Mouse (Mus musculus) embryonic facial prominence, embryonic 12.5 days (tissue): Measurements from ENCODE around the gene Sox13. TPM values are rescaled to one million over a fixed set of nuclear protein-coding genes. Genes with fewer than 3 reads are reported as not detected.

Experiments used
- ATAC-seq: fragments of 200-750 bp; cut with Nextera tagmentation; 2 replicates; pipeline ENCODE4 v1.8.0; 2017; ENCODE audit not compliant: insufficient number of reproducible peaks, insufficient read depth, low FRiP score, low TSS enrichment
- H3K27ac ChIP-seq: fragments of 300-500 bp; sonication (generic); 2 replicates; pipeline ENCODE4 v1.5.1; 2016; ENCODE audit warnings: mild to moderate bottlenecking
- H3K27me3 ChIP-seq: fragments of 300-500 bp; sonication (generic); 2 replicates; pipeline ENCODE4 v1.6.1; 2016; ENCODE audit warnings: mild to moderate bottlenecking, moderate library complexity
- H3K36me3 ChIP-seq: fragments of 300-500 bp; sonication (generic); 2 replicates; pipeline ENCODE4 v1.6.1; 2016; ENCODE audit warnings: mild to moderate bottlenecking
- H3K4me1 ChIP-seq: fragments of 300-500 bp; sonication (generic); 2 replicates; pipeline ENCODE4 v1.6.1; 2016
- H3K4me2 ChIP-seq: fragments of 300-500 bp; sonication (generic); replicated peaks from 2 replicates; pipeline ENCODE4 v1.6.1; 2016; ENCODE audit warnings: mild to moderate bottlenecking, moderate library complexity
- H3K4me3 ChIP-seq: fragments of 300-500 bp; sonication (generic); 2 replicates; pipeline ENCODE4 v1.5.1; 2016; ENCODE audit warnings: mild to moderate bottlenecking
- H3K9ac ChIP-seq: fragments of 300-500 bp; sonication (generic); 2 replicates; pipeline ENCODE4 v1.6.1; 2016; ENCODE audit warnings: mild to moderate bottlenecking, moderate library complexity
- H3K9me3 ChIP-seq: fragments of 300-500 bp; sonication (generic); 2 replicates; pipeline ENCODE4 v1.6.1; 2016; ENCODE audit warnings: mild to moderate bottlenecking, moderate library complexity
- WGBS: fragments of 180-500 bp; shearing (Covaris S2); methylation state at CpG from one replicate; pipeline ENCODE4 v1.1.7; 2016; 5-methylcytosine and 5-hydroxymethylcytosine counted together
- polyA plus RNA-seq: library from polyadenylated mRNA; unstranded; fragments of >200 nt; fragmentation: Nextera tagmentation; extraction: Ambion mirVana; gene quantifications from 2 replicates; pipeline ENCODE4 v1.2.1, GENCODE M21; 2016

Gene Sox13
- polyA plus RNA-seq, 1 experiment from 2014 or later = 9.4 TPM

- H3K9me3 ChIP-seq = no peaks in the 10 kb centered on the region
- 71% methylated on average over 5 of the region's 5 CpGs for WGBS
- H3K27ac ChIP-seq = peak overlapping the region; percentile 69
- peak overlapping the region; percentile 39; the same call in 1 of the 2 replicates for H3K9ac ChIP-seq
- no peak overlapping the region for H3K4me3 ChIP-seq
- H3K4me1 ChIP-seq = peaks cover 11% of the 10 kb centered on the region; the same call in 1 of the 2 replicates
- peak overlapping the region; percentile 27; the same call in 1 of the 2 replicates for H3K4me2 ChIP-seq
- H3K27me3 ChIP-seq = no peaks in the 10 kb centered on the region
- ATAC-seq = no peak
- H3K36me3 ChIP-seq = no peaks in the 10 kb centered on the region
Measured at GRCm38 (mm10) chr1:133397094-133397482, 27.1 kb downstream of the Sox13 start.

- Histone ChIP-seq H3K4me1 (peaks cover 11% of the 10 kb centered on the region; the same call in 1 of the 2 replicates), H3K4me3 (no peak overlapping the region), H3K27me3 (no peaks in the 10 kb centered on the region), H3K9me3 (no peaks in the 10 kb centered on the region), H3K9ac (no peak overlapping the region), H3K27ac (no peak overlapping the region), H3K4me2 (no peak overlapping the region), H3K36me3 (no peaks in the 10 kb centered on the region)
- no peak for ATAC-seq
- WGBS = 88% methylated on average over 5 of the region's 5 CpGs
Measured at GRCm38 (mm10) chr1:133396693-133397092, 27.5 kb downstream of the Sox13 start.

- 67% methylated on average over 4 of the region's 4 CpGs for WGBS
- H3K27ac ChIP-seq = no peak overlapping the region
Measured at GRCm38 (mm10) chr1:133394702-133395101, 29.5 kb downstream of the Sox13 start.

GRCm38 (mm10) chr1:133387539-133388268, 36.5 kb downstream of the Sox13 start:
- no peak for ATAC-seq
- WGBS = 64% methylated on average over 19 of the region's 19 CpGs
- Histone ChIP-seq H3K27me3 (no peaks in the 10 kb centered on the region), H3K9ac (no peak overlapping the region), H3K27ac (no peak overlapping the region), H3K36me3 (peaks cover 15% of the 10 kb centered on the region; the same call in 1 of the 2 replicates), H3K9me3 (no peaks in the 10 kb centered on the region), H3K4me1 (peaks cover 5% of the 10 kb centered on the region; the same call in 1 of the 2 replicates), H3K4me2 (no peak overlapping the region), H3K4me3 (no peak overlapping the region)

More at GRCm38 (mm10) chr1:133394702-133395101, 29.5 kb downstream of the Sox13 start:
- peaks cover 11% of the 10 kb centered on the region; the same call in 1 of the 2 replicates for H3K4me1 ChIP-seq
- no peak for ATAC-seq
- H3K27me3 ChIP-seq = no peaks in the 10 kb centered on the region
- H3K4me2 ChIP-seq = no peak overlapping the region
- no peak overlapping the region for H3K4me3 ChIP-seq
- no peaks in the 10 kb centered on the region for H3K9me3 ChIP-seq
- H3K36me3 ChIP-seq = peaks cover 6% of the 10 kb centered on the region; the same call in 1 of the 2 replicates
- no peak overlapping the region for H3K9ac ChIP-seq

DNA sequence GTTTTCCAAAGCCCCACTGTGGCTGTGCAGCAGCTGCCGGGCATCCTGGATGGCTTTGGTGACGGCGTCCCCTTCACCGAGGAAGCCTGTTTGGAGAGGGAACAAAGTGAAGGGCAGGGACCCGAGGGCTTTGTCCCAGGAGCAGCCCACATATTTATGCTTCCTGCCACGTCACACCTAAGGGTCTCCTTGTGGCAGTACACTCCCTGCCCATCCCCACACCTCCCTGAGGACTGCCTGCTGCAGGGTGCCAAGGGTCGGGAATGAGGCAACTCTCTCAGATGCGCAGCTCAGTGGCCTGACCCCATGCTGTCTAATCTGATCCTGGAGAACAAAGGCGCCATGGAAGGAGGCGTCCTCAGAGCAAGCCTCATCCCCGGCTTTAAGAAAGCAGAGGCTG, 38.0 kb downstream of the Sox13 start:
- Histone ChIP-seq H3K9me3 (no peaks in the 10 kb centered on the region), H3K27ac (peak overlapping the region; percentile 1; the same call in 1 of the 2 replicates), H3K36me3 (peaks cover 17% of the 10 kb centered on the region; the same call in 1 of the 2 replicates), H3K4me3 (no peak overlapping the region), H3K9ac (no peak overlapping the region), H3K4me2 (no peak overlapping the region), H3K4me1 (peaks cover 5% of the 10 kb centered on the region; the same call in 1 of the 2 replicates), H3K27me3 (no peaks in the 10 kb centered on the region)
- no peak for ATAC-seq
- WGBS = 50% methylated on average over 11 of the region's 11 CpGs

GRCm38 (mm10) chr1:133385506-133385905, 38.7 kb downstream of the Sox13 start:
- H3K9me3 ChIP-seq = no peaks in the 10 kb centered on the region
- ATAC-seq = no peak
- peaks cover 5% of the 10 kb centered on the region; the same call in 1 of the 2 replicates for H3K4me1 ChIP-seq
- peak overlapping the region; percentile 28; the same call in 1 of the 2 replicates for H3K4me2 ChIP-seq
- 35% methylated on average over 9 of the region's 9 CpGs for WGBS
- H3K36me3 ChIP-seq = peaks cover 15% of the 10 kb centered on the region; the same call in 1 of the 2 replicates
- no peak overlapping the region for H3K4me3 ChIP-seq
- H3K27ac ChIP-seq = no peak overlapping the region
- H3K27me3 ChIP-seq = no peaks in the 10 kb centered on the region
- H3K9ac ChIP-seq = peak overlapping the region; percentile 43

- Histone ChIP-seq H3K4me1 (peaks cover 5% of the 10 kb centered on the region; the same call in 1 of the 2 replicates), H3K4me3 (no peak overlapping the region), H3K9ac (no peak overlapping the region), H3K9me3 (no peaks in the 10 kb centered on the region), H3K4me2 (no peak overlapping the region), H3K27me3 (no peaks in the 10 kb centered on the region), H3K27ac (no peak overlapping the region), H3K36me3 (peaks cover 12% of the 10 kb centered on the region; the same call in 1 of the 2 replicates)
- WGBS = 92% methylated on average over 14 of the region's 14 CpGs
- no peak for ATAC-seq
Measured at GRCm38 (mm10) chr1:133383157-133383783, 40.9 kb downstream of the Sox13 start.

DNA sequence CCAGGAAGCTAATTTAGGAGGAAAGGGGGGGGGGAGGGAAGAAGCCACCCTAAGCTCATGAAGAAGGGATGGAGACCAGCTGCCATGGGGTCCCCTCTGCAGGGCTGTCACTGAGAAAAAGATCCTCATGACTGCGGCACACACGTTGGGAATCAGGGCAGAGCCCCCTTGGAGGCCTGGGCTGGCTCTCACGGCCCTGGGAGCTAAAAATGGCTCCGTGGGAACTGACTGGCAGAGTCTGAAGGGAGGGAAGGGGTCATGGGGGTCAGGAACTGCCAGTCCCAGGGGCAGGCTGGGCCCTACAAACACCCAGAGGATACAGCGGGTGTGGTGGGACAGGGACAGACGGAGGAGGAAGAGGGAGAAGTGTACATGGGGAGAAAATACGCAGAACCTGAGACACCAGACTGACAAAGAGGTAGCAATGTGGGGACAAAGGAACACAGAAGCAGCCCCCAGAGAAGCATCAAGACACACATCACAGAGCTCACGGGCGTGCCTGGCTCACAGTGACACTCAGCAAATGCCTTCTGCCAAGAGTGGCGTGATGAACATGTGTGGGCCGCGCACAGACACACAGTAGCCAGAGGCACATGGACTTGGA, 41.5 kb downstream of the Sox13 start:
- no peak for ATAC-seq
- Histone ChIP-seq H3K4me2 (no peak overlapping the region), H3K27me3 (no peaks in the 10 kb centered on the region), H3K9me3 (no peaks in the 10 kb centered on the region), H3K9ac (no peak overlapping the region; the same call in 1 of the 2 replicates), H3K4me1 (peaks cover 5% of the 10 kb centered on the region; the same call in 1 of the 2 replicates), H3K4me3 (no peak overlapping the region), H3K27ac (no peak overlapping the region), H3K36me3 (peaks cover 12% of the 10 kb centered on the region; the same call in 1 of the 2 replicates)
- 56% methylated on average over 12 of the region's 12 CpGs for WGBS

- 9% methylated on average over 9 of the region's 9 CpGs for WGBS
- Histone ChIP-seq H3K4me3 (no peak overlapping the region), H3K9me3 (no peaks in the 10 kb centered on the region), H3K9ac (no peak overlapping the region), H3K4me2 (no peak overlapping the region), H3K27ac (no peak overlapping the region), H3K36me3 (peaks cover 12% of the 10 kb centered on the region; the same call in 1 of the 2 replicates), H3K4me1 (peaks cover 5% of the 10 kb centered on the region; the same call in 1 of the 2 replicates), H3K27me3 (no peaks in the 10 kb centered on the region)
- ATAC-seq = no peak
Measured at GRCm38 (mm10) chr1:133382008-133382407, 42.2 kb downstream of the Sox13 start.

DNA sequence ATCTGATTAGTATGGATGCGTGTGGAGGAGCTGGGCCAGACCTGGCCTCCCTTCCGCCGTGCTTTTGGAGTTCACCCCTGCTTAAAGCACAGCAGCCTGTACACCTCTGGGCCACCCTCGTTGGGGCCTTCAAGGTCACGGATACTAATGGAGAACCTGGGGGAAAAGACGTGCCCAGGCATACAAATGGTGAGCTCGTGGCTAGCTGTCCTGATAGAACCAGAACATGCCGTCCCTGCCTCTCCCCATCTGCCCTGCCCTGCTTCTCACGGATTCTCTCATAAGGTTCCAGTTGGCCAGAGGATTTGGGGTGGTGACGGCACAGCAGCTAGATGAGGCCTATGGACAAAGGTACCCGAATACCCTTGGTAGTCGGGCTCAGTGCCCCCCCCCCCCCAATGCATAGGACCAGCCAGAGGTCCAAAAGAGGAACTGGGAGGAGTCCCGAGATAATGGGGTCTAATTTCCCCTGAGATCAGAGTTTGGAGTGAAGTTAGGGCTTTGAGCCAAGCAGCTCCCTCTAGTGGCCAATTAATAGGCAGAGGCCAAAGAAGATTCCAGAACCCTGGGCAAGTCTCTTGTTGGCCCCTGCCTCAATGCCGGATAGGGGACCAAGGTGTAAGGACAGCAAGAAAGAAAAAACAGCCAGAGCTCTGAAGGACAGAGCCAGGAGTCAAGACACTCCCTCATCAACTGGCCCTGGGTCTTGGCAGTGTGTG, 43.7 kb downstream of the Sox13 start:
- Histone ChIP-seq H3K4me3 (no peak overlapping the region), H3K4me2 (no peak overlapping the region), H3K36me3 (peaks cover 6% of the 10 kb centered on the region; the same call in 1 of the 2 replicates), H3K9me3 (no peaks in the 10 kb centered on the region), H3K27ac (no peak overlapping the region), H3K4me1 (no peaks in the 10 kb centered on the region), H3K9ac (no peak overlapping the region), H3K27me3 (no peaks in the 10 kb centered on the region)
- no peak for ATAC-seq
- 71% methylated on average over 14 of the region's 14 CpGs for WGBS

DNA sequence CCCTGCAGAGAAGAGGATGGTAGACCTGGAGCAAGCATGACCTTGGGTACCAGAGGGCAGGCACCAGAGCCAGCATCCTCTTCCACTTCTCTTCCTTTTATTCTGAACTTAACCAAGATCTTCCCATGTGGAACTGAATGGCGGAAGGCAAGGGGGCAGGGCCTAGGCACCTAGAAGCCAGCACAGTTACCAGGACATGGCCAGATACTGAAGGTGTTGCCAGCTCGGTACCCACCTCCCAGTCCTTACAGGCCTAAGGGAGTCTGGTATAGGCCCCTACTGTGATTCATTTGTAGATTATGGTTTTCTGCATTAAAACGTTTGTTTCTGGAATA, 44.2 kb downstream of the Sox13 start:
- Histone ChIP-seq H3K4me1 (no peaks in the 10 kb centered on the region), H3K36me3 (0 out of 2 replicates have a peak, but pooled peaks cover 3% of the 10 kb centered on the region), H3K9ac (no peak overlapping the region), H3K4me2 (no peak overlapping the region), H3K27ac (no peak overlapping the region), H3K4me3 (no peak overlapping the region), H3K27me3 (no peaks in the 10 kb centered on the region), H3K9me3 (no peaks in the 10 kb centered on the region)
- ATAC-seq = no peak
- WGBS = 76% methylated on average over 3 of the region's 3 CpGs
